Comparison of ENCODE assay signal across 8 mouse cellular contexts in the genomic region with DNA sequence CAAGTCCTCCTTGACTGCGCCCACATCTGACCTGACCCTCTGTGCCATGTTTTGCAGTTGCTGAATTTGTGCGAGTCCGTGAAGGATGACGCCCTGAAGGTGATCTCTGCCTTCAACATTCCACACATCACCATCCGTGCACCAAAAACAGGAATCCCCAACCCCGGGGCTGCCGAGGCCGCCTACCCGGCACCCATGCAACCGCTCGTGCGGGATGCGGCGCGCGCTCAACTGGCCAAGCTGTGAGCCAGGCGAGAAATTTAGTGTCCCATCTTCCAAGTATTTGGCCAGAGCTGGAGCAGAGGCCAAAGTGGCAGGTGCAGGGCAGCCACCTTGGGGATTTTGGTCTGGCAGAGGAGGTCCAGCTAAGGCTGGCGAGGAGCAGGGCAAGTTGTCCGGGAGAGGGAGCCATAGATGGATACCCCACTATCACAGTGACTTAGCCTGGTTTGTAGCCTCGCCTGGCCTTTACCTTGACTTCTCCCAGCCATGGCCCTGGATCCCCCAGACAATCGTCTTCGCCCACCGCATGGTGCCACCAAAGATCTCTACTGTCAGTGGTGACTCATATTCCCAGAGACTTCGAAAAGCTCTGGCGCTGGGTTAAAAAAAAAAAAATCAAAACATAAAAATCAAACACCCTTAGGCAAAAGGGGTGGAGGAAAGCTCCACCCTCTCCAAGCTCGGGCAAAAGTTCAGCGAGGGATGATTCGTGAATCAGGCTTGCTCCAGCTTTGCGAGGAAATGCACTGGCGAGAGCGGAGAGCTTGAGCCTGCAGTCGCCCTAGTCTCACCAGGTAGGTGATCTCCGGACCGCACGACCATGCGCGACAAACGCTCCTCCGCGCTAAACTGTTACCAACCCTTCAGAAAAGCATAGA. TPM values are rescaled to one million over a fixed set of nuclear protein-coding genes. Genes with fewer than 3 reads are reported as not detected.
A peak's percentile ranks its signal among the peaks of the same experiment; 100 is the strongest.
DNase-seq lines count a peak whose midpoint lies in the region; ATAC-seq and TF ChIP-seq lines count a peak whose summit lies in the region.

No protein-coding gene starts in this region.

- H3K27me3 ChIP-seq in forebrain, embryonic 15.5 days: peaks cover 41% of the 10 kb centered on the region
- peaks cover 11% of the 10 kb centered on the region; the same call in 1 of the 2 replicates for H3K27me3 ChIP-seq in hindbrain, postnatal 0 days (ENCODE audit: insufficient read depth, low read length)
- H3K27me3 ChIP-seq in liver, embryonic 14.5 days (ENCODE audit: control insufficient read depth, insufficient read depth, low read length): peaks cover 41% of the 10 kb centered on the region
- peaks cover 27% of the 10 kb centered on the region for H3K27me3 ChIP-seq in neural tube, embryonic 12.5 days (replicated peaks)

- no peak overlapping the region for H3K27ac ChIP-seq in forebrain, embryonic 15.5 days (replicated peaks)
- H3K27ac ChIP-seq in hindbrain, postnatal 0 days: no peak overlapping the region
- no peak overlapping the region for H3K27ac ChIP-seq in liver, embryonic 14.5 days
- no peak overlapping the region for H3K27ac ChIP-seq in neural tube, embryonic 12.5 days

- H3K36me3 ChIP-seq in forebrain, embryonic 15.5 days: no peaks in the 10 kb centered on the region
- no peaks in the 10 kb centered on the region for H3K36me3 ChIP-seq in hindbrain, postnatal 0 days (ENCODE audit: insufficient read depth, low read length)
- H3K36me3 ChIP-seq in liver, embryonic 14.5 days (replicated peaks; ENCODE audit: control insufficient read depth, insufficient read depth, low read depth): no peaks in the 10 kb centered on the region
- no peaks in the 10 kb centered on the region for H3K36me3 ChIP-seq in neural tube, embryonic 12.5 days

- peak; percentile 44 for TF ChIP-seq CTCF in hindbrain, postnatal 0 days (IDR thresholded peaks at IDR 0.05; ENCODE audit: low read depth)
- peak; percentile 35 for TF ChIP-seq CTCF in liver, embryonic 14.5 days (IDR thresholded peaks at IDR 0.05; ENCODE audit: low read depth)

- ATAC-seq in cerebellum, adult (ENCODE audit: insufficient number of reproducible peaks, low FRiP score, low TSS enrichment): no peak
- ATAC-seq in forebrain, embryonic 15.5 days (replicated peaks): no peak
- ATAC-seq in hindbrain, postnatal 0 days: no peak
- no peak for ATAC-seq in liver, embryonic 14.5 days (ENCODE audit: insufficient read depth)
- no peak for ATAC-seq in neural tube, embryonic 12.5 days (ENCODE audit: low FRiP score, low read depth)

- H3K9ac ChIP-seq in forebrain, embryonic 15.5 days (replicated peaks): no peak overlapping the region
- H3K9ac ChIP-seq in hindbrain, postnatal 0 days (replicated peaks; ENCODE audit: low read length): no peak overlapping the region
- H3K9ac ChIP-seq in liver, embryonic 14.5 days (replicated peaks): no peak overlapping the region
- H3K9ac ChIP-seq in neural tube, embryonic 12.5 days: no peak overlapping the region

- H3K4me1 ChIP-seq in forebrain, embryonic 15.5 days: peaks cover 40% of the 10 kb centered on the region
- peaks cover 12% of the 10 kb centered on the region; the same call in 1 of the 2 replicates for H3K4me1 ChIP-seq in hindbrain, postnatal 0 days (ENCODE audit: insufficient read depth, low read length)
- peaks cover 0 to 10% of the 10 kb centered on the region in 2 experiments; a peak in 2 of 4 replicates for H3K4me1 ChIP-seq in liver, embryonic 14.5 days (replicated peaks; ENCODE audit: control insufficient read depth in 2 of 2, insufficient read depth in 2 of 2, low read length in 1 of 2)
- peaks cover 30% of the 10 kb centered on the region for H3K4me1 ChIP-seq in neural tube, embryonic 12.5 days

- DNase-seq in cerebellum, adult 18-20 months: peak; percentile 17 to 24
- peak; percentile 57 for DNase-seq in adrenal gland, postnatal 10 days
- DNase-seq in hindbrain, postnatal 0 days (ENCODE audit: low spot score): peak; percentile 20
- no peak for DNase-seq in liver, embryonic 14.5 days (ENCODE audit: low read depth in 3 of 3, low spot score in 3 of 3)
- no peak for DNase-seq in c-Kit-positive CD71-positive TER-119-positive erythroid progenitor cells, embryonic 14.5 days (ENCODE audit: low spot score)

- H3K9me3 ChIP-seq in forebrain, embryonic 15.5 days: no peaks in the 10 kb centered on the region
- no peaks in the 10 kb centered on the region for H3K9me3 ChIP-seq in hindbrain, postnatal 0 days (ENCODE audit: low read length)
- H3K9me3 ChIP-seq in liver, embryonic 14.5 days (ENCODE audit: control insufficient read depth, low read length): no peaks in the 10 kb centered on the region
- no peaks in the 10 kb centered on the region for H3K9me3 ChIP-seq in neural tube, embryonic 12.5 days

- peak overlapping the region; percentile 71 for H3K4me3 ChIP-seq in forebrain, embryonic 15.5 days
- H3K4me3 ChIP-seq in hindbrain, postnatal 0 days (ENCODE audit: low read length): peak overlapping the region; percentile 54
- H3K4me3 ChIP-seq in liver, embryonic 14.5 days (ENCODE audit: insufficient read depth in 1 of 2, low read depth in 2 of 2, low read length in 2 of 2): peak overlapping the region; percentile 5 to 34; a peak in 2 of 4 replicates
- peak overlapping the region; percentile 9 for H3K4me3 ChIP-seq in neural tube, embryonic 12.5 days

- no peak for TF ChIP-seq EP300 in liver, embryonic 14.5 days (IDR thresholded peaks at IDR 0.05; ENCODE audit: low read depth)

- peak overlapping the region; percentile 94 for H3K4me2 ChIP-seq in forebrain, embryonic 15.5 days (replicated peaks)
- H3K4me2 ChIP-seq in hindbrain, postnatal 0 days (ENCODE audit: low read depth, low read length): peak overlapping the region; percentile 83
- H3K4me2 ChIP-seq in liver, embryonic 14.5 days (ENCODE audit: low read depth): peak overlapping the region; percentile 87
- peak overlapping the region; percentile 96 for H3K4me2 ChIP-seq in neural tube, embryonic 12.5 days (replicated peaks)

- WGBS in forebrain, embryonic 15.5 days: 2% methylated on average over 40 of the region's 40 CpGs
- 3% methylated on average over 40 of the region's 40 CpGs for WGBS in hindbrain, postnatal 0 days
- WGBS in liver, embryonic 14.5 days (ENCODE audit: insufficient replicate concordance): 3% methylated on average over 40 of the region's 40 CpGs
- WGBS in neural tube, embryonic 12.5 days: under 1% methylated on average over 40 of the region's 40 CpGs

RNA-seq across cellular contexts. Expression of a gene that starts 2.7 kb away (rescaled TPM):
- total RNA-seq in adrenal gland, postnatal 10 days (2021): 10 to 100 TPM; 24.4 to 34.9 TPM
- 11.8 and 12.0 TPM in 2 replicates for polyA plus RNA-seq in forebrain, embryonic 15.5 days (2015; fragmentation: Nextera tagmentation; extraction: Ambion mirVana)
- 11.3 and 15.9 TPM in 2 replicates for total RNA-seq in hindbrain, postnatal 0 days (2014; rRNA removed)
- polyA plus RNA-seq in hindbrain, postnatal 0 days (2015; fragmentation: Nextera tagmentation; extraction: Ambion mirVana): 7.8 and 7.9 TPM in 2 replicates
- polyA plus RNA-seq in liver, embryonic 14.5 days (2012; rRNA removed): 4.5 and 5.0 TPM in 2 replicates
- 3.3 and 4.0 TPM in 2 replicates for polyA plus RNA-seq in liver, embryonic 14.5 days (2014; fragmentation: Nextera tagmentation; extraction: Ambion mirVana)
- polyA plus RNA-seq in neural tube, embryonic 12.5 days (2016; fragmentation: Nextera tagmentation; extraction: Ambion mirVana): 21.4 and 22.3 TPM in 2 replicates

Comparison
In these comparisons a context has a peak if more than half of its experiments do, and no peak if none do; other contexts are left out.
1. DNase-seq: peak in cerebellum, adult 18-20 months (2 of 2), adrenal gland, postnatal 10 days (single experiment) and hindbrain, postnatal 0 days (single experiment); none in liver, embryonic 14.5 days (0 of 3) and c-Kit-positive CD71-positive TER-119-positive erythroid progenitor cells, embryonic 14.5 days (single experiment).
2. H3K4me3 ChIP-seq: peak in every context shown above with its lines; median percentile 71 in forebrain, embryonic 15.5 days; 54 in hindbrain, postnatal 0 days; 20 in liver, embryonic 14.5 days; 9 in neural tube, embryonic 12.5 days.
3. Peak in every context shown above with its lines, with median percentiles within 50 percentile points of each other: H3K4me2 ChIP-seq.